Mouse (Mus musculus): ENCODE results near the gene Sult2a2. TPM values are rescaled to one million over a fixed set of nuclear protein-coding genes. Genes with fewer than 3 reads are reported as not detected.
"Not testable (repeated sequence)": the region's sequence is repeated elsewhere in the genome, so short reads cannot be mapped to it uniquely, and the experiment has no call there.

Gene Sult2a2
- not detected in 2 replicates for polyA plus RNA-seq (2012; ENCODE audit: insufficient read depth, insufficient read length, low replicate concordance, missing spikeins)

GRCm38 (mm10) chr7:13733205-13733604 is at the start of gene Sult2a2:
TSS of gene Sult2a2 (plus strand) at chr7:13733505.
- not testable (repeated sequence) for H3K4me3 ChIP-seq (ENCODE audit: insufficient read depth, low read depth, low read length); H3K4me1 ChIP-seq (ENCODE audit: control insufficient read depth, insufficient read depth, low read length); H3K27ac ChIP-seq (ENCODE audit: insufficient read depth, low read depth, low read length)
- 80% methylated on average over 1 of the region's 2 CpGs for WGBS

- Histone ChIP-seq H3K4me1 (ENCODE audit: control insufficient read depth, insufficient read depth, low read length) (no peaks in the 10 kb centered on the region), H3K4me3 (ENCODE audit: insufficient read depth, low read depth, low read length) (no peak overlapping the region), H3K27ac (ENCODE audit: insufficient read depth, low read depth, low read length) (no peak overlapping the region)
- 88% methylated on average over 1 of the region's 1 CpGs for WGBS
- TF ChIP-seq CTCF (IDR thresholded peaks at IDR 0.05; ENCODE audit: insufficient read depth, low read depth, low read length) = no peak
- TF ChIP-seq POLR2A (IDR thresholded peaks at IDR 0.05; ENCODE audit: insufficient read depth, low read depth, low read length) = no peak
Measured at GRCm38 (mm10) chr7:13813913-13814312, 80.6 kb downstream of the Sult2a2 start.

Other genes with a start within 250 kb of the Sult2a2 start
- gene Bsph2, start 162.4 kb upstream of the Sult2a2 start, polyA plus RNA-seq (2012; ENCODE audit: insufficient read depth, insufficient read length, low replicate concordance, missing spikeins) = not detected in 2 replicates
- not detected in 2 replicates for gene Sult2a5, start 109.5 kb upstream of the Sult2a2 start, polyA plus RNA-seq (2012; ENCODE audit: insufficient read depth, insufficient read length, low replicate concordance, missing spikeins)
- not detected in 2 replicates for gene Sult2a1, start 103.9 kb downstream of the Sult2a2 start, polyA plus RNA-seq (2012; ENCODE audit: insufficient read depth, insufficient read length, low replicate concordance, missing spikeins)

All from olfactory bulb, adult 2 months (tissue).